Mouse (Mus musculus) left cerebral cortex, adult 2 months (tissue): Measurements from ENCODE around the gene Kifc3. TPM values are rescaled to one million over a fixed set of nuclear protein-coding genes. Genes with fewer than 3 reads are reported as not detected.

Source experiments
- DNase-seq, 2 experiments: peaks; one replicate each; pipeline ENCODE4 v3.0.0; 2021 to 2022; ENCODE audit warnings: low spot score in 2 of 2, mixed read lengths in 1 of 2; ENCODE audit errors: extremely low spot score in 1 of 2
- H3K27ac ChIP-seq: fragments of 200-600 bp; 2 replicates; pipeline ENCODE4 v1.8.1; 2022
- H3K4me3 ChIP-seq: fragments of 200-600 bp; 2 replicates; pipeline ENCODE4 v1.8.1; 2022
- CTCF ChIP-seq: fragments of 200-600 bp; IDR thresholded peaks from 2 replicates; pipeline ENCODE4 v1.8.1; 2022; ENCODE audit warnings: antibody characterized with exemption, mild to moderate bottlenecking, moderate library complexity
- intact Hi-C: fragments of 180-260 bp; cut with DNase I; formaldehyde crosslinking; loops from one replicate; pipeline ENCODE4 v1.15.1; 2025
- total RNA-seq, 2 experiments: library from RNA; stranded (reverse); gene quantifications; 2 replicates each; pipeline ENCODE4 v1.2.3; 2021

Kifc3 gene
- total RNA-seq, 2 experiments from 2014 or later = 58.4 to 61.5 TPM

DNA sequence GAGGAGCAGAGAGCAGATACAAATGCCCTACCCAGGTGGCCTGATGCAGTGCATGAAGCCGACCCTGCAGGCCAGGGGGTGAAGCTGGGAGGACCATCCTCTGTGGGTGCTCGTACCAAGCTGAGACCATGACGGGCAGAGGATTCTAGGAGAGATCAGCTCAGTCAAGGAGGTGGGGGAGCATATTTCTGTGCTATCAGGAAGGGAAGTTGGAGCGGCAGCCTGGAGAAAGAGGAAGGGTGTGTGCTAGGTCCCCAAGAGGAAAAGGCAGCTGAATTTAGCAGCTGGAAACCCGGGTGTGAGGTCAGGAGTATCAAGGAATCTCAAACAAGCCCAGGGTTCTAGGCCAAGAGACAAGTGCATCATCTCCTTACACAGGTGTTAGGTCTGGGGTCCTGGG is 62.1 kb downstream of the Kifc3 start:
- peak overlapping the region; percentile 24; the same call in 1 of the 2 replicates for H3K4me3 ChIP-seq
- intact Hi-C loops = no loop called here
- TF ChIP-seq CTCF = no peak
- DNase-seq = no peak
- H3K27ac ChIP-seq = peak overlapping the region; percentile 28

DNA sequence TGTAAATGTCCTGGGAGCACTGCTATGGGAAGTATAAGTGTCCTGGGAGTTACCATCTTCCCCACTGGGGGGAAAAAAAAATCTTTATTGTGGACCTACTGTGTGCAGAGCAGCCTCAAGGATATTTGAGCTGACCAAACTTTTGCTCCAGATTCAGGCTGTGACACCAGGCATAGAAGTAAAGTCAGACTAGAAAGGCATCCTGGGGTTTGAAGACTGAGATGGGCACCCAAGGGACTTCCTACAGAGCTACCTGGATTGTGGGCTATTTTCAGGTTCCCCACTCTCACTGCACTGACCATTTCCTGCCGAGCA is 63.6 kb downstream of the Kifc3 start:
- intact Hi-C loops = no loop called here
- DNase-seq = no peak
- H3K27ac ChIP-seq = no peak overlapping the region
- H3K4me3 ChIP-seq = no peak overlapping the region
- TF ChIP-seq CTCF = no peak

DNA sequence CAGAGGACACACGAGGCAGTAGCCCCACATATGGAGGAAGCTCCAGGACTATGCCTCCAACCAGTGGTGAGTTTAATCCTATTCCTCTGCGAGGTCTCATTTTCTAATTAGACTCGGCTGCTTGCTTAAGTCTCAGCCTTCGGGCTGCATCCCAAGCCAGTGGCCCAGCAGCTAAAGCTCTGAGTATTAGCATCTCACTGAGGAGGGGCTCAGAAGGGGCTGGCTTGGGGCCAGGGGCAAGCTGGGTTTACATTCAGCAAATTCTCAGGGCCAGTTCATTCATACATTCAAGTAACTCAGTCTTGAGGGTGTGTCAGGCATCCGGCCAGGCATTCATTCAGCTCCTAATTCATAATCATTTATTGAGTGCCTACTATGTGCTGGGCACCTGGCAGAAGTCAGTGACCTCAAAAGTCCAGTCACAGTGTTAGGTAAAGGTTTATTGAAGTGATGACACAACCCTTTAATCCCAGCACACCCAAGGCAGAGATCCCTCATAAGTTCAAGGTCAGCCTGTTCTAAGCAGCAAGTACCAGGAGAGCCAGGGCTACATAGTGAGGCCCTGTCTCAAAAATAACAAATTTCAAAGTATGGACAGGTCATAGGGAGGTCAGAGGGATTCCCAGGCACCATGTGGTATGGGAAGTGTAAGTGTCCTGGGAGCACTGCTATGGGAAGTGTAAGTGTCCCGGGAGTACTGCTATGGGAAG is 64.1 kb downstream of the Kifc3 start:
- intact Hi-C loops = no loop called here
- Histone ChIP-seq H3K4me3 (no peak overlapping the region), H3K27ac (no peak overlapping the region)
- no peak for DNase-seq
- TF ChIP-seq CTCF = no peak

DNA sequence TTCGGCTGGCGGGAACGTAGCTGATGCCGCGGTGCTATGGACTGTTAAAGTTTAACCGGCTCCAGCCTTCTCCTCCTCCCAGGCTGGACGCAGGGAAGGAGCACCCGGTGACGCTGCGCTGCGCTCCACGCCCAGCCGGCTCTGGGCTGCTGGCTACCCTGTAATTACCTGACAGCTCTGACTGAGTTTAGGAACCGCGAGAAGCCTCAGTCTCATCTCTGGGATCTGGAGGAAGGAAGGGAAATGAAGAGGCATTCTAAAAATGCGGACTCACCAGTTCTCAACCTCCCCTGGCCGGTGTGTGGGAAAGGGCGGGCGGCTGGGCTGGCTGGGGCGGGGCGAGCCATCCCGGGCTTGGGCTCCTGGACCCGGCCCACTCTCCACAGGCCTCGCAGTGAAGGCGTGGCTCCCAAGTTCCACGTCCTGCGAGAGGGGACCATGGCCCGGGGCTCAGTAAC is 64.9 kb downstream of the Kifc3 start:
- intact Hi-C loops = no loop called here
- no peak overlapping the region for H3K4me3 ChIP-seq
- DNase-seq = no peak
- no peak overlapping the region for H3K27ac ChIP-seq
- TF ChIP-seq CTCF = no peak

DNA sequence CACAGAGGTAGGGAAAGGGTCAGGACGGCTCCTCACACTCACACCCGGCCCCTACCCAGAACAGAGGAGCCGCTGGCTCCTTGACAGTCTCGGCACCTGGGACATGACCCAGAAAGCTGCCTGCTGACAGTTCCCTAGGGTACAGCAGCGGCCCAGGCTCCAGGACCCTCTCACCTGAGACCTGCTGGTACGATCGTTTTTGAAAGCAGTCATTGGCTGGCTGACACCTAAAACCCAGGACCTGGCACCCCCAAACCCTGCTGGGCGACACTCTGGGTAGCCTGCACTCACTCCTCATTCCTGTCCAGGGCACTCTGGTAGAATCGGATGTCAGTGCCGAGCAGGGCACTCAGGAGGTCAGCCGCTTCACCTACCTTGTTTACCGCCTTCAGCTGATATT is 65.4 kb downstream of the Kifc3 start:
- Histone ChIP-seq H3K4me3 (no peak overlapping the region), H3K27ac (no peak overlapping the region)
- intact Hi-C loops = no loop called here
- DNase-seq = no peak
- TF ChIP-seq CTCF = no peak

DNA sequence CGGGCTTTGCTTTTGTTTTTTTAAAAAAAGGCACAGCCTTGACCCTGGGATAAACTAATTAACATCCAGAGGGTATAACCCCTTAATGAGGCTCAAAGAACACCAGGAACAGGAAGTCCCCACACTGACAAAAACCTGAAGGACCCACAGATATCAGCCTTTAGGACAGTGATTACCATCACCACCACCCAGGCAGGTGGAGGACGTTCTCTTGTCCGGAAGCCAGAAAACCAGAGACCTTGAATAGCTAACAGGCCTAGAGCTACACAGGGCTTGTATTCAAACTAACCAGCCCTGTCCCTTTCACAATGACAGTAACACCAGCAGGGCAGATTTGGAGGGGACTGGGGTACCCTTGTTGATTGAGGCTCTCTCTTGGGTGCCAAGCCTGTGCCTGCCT is 66.4 kb downstream of the Kifc3 start:
- DNase-seq = no peak
- Histone ChIP-seq H3K4me3 (no peak overlapping the region), H3K27ac (no peak overlapping the region)
- intact Hi-C loops = no loop called here
- TF ChIP-seq CTCF = no peak

DNA sequence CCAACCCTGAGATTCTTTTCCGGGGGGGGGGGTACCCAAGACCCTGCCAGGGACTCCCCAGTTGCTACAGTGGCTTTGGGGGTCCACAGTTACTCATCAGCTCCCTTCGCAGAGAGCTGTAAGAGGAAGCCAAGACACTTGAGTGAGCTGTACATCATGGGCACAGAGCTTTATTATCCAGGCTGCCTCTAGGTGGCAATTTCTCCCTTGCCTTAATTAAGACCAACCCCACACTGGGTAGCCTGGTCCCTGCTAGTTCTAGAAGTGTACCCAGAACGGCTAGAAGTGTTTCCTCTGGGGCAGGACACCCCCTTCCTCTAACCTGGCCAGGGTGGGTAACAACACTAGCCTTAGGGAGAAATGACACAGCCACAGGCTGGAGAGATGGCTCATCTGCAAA is 67.4 kb downstream of the Kifc3 start:
- Histone ChIP-seq H3K27ac (no peak overlapping the region), H3K4me3 (no peak overlapping the region)
- peak; percentile 43 for TF ChIP-seq CTCF
- DNase-seq = no peak
- intact Hi-C loops = loop anchor here (2.0 kb wide), 1 partner anchor 68 kb away; the partner anchor contains the start of gene Kifc3

DNA sequence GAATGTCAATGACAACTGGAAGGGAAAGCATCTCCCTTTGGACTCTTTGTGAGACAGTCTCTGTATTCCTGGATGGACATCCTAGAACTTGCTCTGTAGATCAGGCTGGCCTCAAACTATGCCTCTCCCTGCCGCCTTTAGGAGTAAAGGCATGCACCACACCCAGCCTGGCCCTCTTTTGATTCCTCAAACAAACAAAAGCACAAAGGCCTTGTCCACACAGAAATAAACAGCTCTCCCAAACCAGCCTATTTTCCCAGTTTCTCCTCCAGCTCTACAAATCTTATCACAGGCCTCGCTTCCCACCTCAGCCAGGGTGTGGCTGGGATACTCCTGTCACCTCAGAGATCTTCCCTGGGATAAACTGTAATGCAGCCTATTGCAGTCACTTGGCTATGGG is 68.4 kb downstream of the Kifc3 start:
- intact Hi-C loops = loop anchor here (2.0 kb wide), 1 partner anchor 69 kb away; the partner anchor contains the start of gene Kifc3
- TF ChIP-seq CTCF = no peak

DNA sequence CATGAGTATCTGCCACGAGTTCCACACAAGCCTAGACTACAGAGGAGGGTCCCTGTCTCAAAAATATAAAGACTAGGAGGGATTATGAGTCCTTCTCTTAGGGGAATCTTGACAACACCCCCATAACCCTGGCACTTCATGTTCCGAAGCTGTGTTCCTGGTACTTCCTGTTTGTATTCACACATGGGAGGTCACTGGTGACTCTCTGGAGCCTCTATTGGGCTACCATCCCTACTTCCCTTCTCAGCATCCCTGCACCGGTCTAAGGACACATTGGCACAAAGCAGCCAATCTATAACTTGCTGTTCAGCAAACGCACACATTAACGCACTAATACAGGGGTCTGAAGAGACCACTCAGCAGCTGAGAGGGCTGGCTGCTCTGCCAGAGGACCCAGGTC is 70.6 kb downstream of the Kifc3 start:
- no peak for TF ChIP-seq CTCF
- no peak for DNase-seq
- Histone ChIP-seq H3K4me3 (no peak overlapping the region), H3K27ac (no peak overlapping the region)
- intact Hi-C loops = no loop called here

More for the DNA sequence above, 68.4 kb downstream of the Kifc3 start:
- no peak overlapping the region for H3K27ac ChIP-seq
- no peak for DNase-seq
- H3K4me3 ChIP-seq = no peak overlapping the region

DNA sequence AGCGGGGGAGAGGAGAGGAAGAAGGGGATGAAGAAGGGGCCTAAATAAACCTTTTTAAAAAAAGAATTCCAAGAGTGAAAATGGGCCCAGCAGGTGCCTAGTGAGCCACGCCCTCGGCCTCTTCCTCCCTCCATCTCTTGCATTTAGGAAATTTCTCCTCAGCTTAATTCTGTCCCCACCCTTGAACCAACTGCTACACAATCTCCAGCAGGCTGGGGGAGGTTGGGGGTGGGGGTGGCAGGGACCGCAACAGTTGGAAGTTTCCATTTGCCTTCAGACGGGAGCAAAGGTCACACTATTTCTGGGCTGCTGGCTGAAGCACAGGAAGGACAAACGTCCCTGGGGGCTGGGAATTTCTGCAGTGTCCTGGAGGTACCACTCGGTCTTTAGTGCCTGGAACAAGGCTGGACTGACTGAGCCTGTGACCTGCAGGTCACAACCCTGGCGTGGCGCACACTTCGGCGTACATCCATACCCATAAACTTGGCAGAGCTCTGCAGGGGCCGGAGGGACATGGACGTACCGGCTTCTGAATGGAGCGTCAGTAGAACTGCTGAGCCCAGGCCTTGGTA is 71.6 kb downstream of the Kifc3 start:
- Histone ChIP-seq H3K27ac (no peak overlapping the region), H3K4me3 (no peak overlapping the region)
- no peak for TF ChIP-seq CTCF
- intact Hi-C loops = no loop called here
- no peak for DNase-seq

DNA sequence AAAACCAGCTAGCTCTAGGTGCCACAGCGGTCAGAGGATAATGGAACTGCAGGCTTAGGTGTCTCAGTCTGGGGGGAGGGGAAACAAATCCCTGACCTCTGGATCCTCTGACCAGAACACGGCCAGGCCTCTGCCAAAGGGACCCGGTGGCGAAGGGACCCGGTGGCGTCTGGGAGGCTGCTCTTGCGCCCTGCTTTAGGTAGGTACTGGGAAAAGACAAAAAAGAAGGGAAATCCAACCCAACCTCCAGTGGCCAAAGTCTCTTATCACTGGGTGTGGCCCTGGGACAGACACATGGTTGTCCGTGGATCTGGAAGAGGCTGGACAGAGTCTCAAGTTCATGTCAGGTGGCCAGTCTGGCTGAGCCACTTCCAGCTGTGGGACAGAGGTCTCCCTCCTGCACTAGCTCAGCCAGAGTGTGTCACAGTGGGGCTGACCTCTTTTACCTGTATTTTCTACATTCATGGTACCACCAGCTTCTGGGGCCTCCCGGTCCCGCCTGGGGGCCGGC is 73.8 kb downstream of the Kifc3 start:
- H3K4me3 ChIP-seq = no peak overlapping the region
- intact Hi-C loops = no loop called here
- no peak overlapping the region for H3K27ac ChIP-seq
- no peak for DNase-seq
- no peak for TF ChIP-seq CTCF

DNA sequence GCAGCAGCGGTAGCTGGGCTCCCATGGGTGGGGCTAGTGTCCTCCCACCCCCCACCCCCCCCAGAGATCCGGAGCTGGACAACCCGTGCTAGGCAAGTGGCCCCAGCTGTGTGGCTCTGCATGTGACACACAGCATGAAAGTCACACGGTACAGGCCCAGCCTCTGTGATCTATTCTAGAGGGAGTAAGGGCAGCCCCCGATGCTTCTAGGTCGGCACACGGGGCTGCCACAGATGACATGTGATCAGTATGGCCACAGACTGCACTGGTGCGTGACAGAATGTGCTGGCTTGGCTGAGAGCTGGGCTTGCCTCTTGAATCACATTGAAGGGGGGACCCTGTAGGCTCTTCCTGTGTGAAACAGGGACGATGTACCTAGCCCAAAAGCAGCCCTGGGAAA is 75.0 kb downstream of the Kifc3 start:
- no peak for DNase-seq
- no peak for TF ChIP-seq CTCF
- intact Hi-C loops = no loop called here
- Histone ChIP-seq H3K4me3 (no peak overlapping the region), H3K27ac (no peak overlapping the region)

DNA sequence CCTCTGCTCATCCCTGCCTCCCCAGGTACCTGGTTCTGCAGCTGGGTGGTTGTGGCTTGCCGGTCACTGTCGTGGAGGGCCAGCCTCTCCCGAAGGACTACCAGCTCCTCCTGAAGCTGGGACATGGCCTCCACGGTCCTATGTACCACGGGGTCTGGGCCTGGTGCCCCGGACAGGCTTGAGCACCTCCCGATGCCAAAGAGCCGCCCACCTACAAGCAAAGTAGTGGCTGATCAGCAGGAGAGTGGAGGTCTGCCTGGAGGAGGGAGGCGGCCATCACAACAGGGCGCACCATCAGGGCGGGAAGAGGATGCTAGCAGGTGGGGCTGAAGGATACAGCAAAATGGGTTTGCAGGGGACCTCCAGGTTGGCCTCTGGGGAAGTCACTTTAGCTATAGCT is 76.1 kb downstream of the Kifc3 start:
- no peak for TF ChIP-seq CTCF
- H3K4me3 ChIP-seq = no peak overlapping the region
- no peak overlapping the region for H3K27ac ChIP-seq
- DNase-seq = no peak
- intact Hi-C loops = no loop called here
